Mouse (Mus musculus) embryo, embryonic 10.5 days (tissue): ENCODE measurements around the gene Lrrc4b.

ENCODE experiments used
- DNase-seq: peaks from one replicate; pipeline ENCODE4 v3.0.0-alpha.2; 2015; ENCODE audit warnings: low spot score

Lrrc4b gene

GRCm38 (mm10) chr7:44428968-44429521, at the start of gene Lrrc4b:
Gene Lrrc4b, plus strand, starts transcription at chr7:44429018.
- peak; percentile 83 for DNase-seq

- no peak for DNase-seq
Measured at GRCm38 (mm10) chr7:44382541-44382940, 46.3 kb upstream of the Lrrc4b start.

GRCm38 (mm10) chr7:44383980-44384715, 44.7 kb upstream of the Lrrc4b start, which contains the start of gene Syt3:
Gene Syt3, plus strand, starts transcription at chr7:44384102.
- DNase-seq: peak; percentile 87

- no peak for DNase-seq
Measured at GRCm38 (mm10) chr7:44384716-44385059, 44.1 kb upstream of the Lrrc4b start.

GRCm38 (mm10) chr7:44385720-44386119, 43.1 kb upstream of the Lrrc4b start, which contains the start of gene 1700008O03Rik:
Gene 1700008O03Rik, minus strand, starts transcription at chr7:44385820.
- no peak for DNase-seq

- no peak for DNase-seq
Measured at GRCm38 (mm10) chr7:44391831-44392230, 37.0 kb upstream of the Lrrc4b start.

GRCm38 (mm10) chr7:44392341-44392740, 36.5 kb upstream of the Lrrc4b start:
- no peak for DNase-seq

GRCm38 (mm10) chr7:44393284-44393683, 35.5 kb upstream of the Lrrc4b start:
- DNase-seq: no peak

- DNase-seq: peak; percentile 75
Measured at GRCm38 (mm10) chr7:44398570-44398969, 30.2 kb upstream of the Lrrc4b start.

GRCm38 (mm10) chr7:44401673-44402072, 27.1 kb upstream of the Lrrc4b start:
- no peak for DNase-seq

- DNase-seq: peak; percentile 100
Measured at GRCm38 (mm10) chr7:44405346-44406014, 23.3 kb upstream of the Lrrc4b start.

- no peak for DNase-seq
Measured at GRCm38 (mm10) chr7:44406015-44406355, 22.8 kb upstream of the Lrrc4b start.

GRCm38 (mm10) chr7:44411144-44411543, 17.7 kb upstream of the Lrrc4b start:
- no peak for DNase-seq

GRCm38 (mm10) chr7:44413307-44413706, 15.5 kb upstream of the Lrrc4b start:
- no peak for DNase-seq

- DNase-seq: no peak
Measured at GRCm38 (mm10) chr7:44427666-44428065, 1.2 kb upstream of the Lrrc4b start.

GRCm38 (mm10) chr7:44428171-44428950, 457 bp upstream of the Lrrc4b start:
- DNase-seq: peak; percentile 77

- peak; percentile 45 for DNase-seq
Measured at GRCm38 (mm10) chr7:44429534-44430488, 993 bp downstream of the Lrrc4b start.

GRCm38 (mm10) chr7:44432550-44432949, 3.7 kb downstream of the Lrrc4b start:
- no peak for DNase-seq

GRCm38 (mm10) chr7:44433371-44433770, 4.6 kb downstream of the Lrrc4b start:
- peak; percentile 89 for DNase-seq

- DNase-seq: no peak
Measured at GRCm38 (mm10) chr7:44434089-44434488, 5.3 kb downstream of the Lrrc4b start.

GRCm38 (mm10) chr7:44435796-44436195, 7.0 kb downstream of the Lrrc4b start:
- no peak for DNase-seq
